In the genomic region with DNA sequence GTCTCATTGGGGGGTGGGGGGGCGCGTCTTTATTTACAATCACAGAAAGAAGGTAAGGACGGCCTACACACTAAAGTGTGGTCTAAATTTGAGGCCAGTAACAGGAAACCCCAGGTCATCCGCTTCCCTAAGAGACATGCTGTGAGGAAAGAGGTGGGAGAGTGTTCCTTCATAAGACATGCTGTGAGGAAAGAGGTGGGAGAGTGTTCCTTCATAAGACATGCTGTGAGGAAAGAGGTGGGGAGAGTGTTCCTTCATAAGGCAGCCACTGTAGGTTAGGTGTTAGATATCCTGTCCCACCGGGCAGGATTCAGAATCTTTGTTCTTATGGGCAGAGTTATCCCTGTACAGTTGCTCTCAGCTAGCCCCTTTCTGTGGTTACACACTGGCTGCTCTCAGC, we compare ENCODE assay signal across 24 mouse cellular contexts. TPM values are rescaled to one million over a fixed set of nuclear protein-coding genes. Genes with fewer than 3 reads are reported as not detected.
DNase-seq lines count a peak whose midpoint lies in the region; ATAC-seq lines count a peak whose summit lies in the region.
"Had no signal": no experiment of that assay in that cellular context is flagged by ENCODE, and none has a peak within 500 bp of the region (broad histone marks: within the 10 kb centered on the region; RNA-seq: fewer than 3 reads in every experiment).

No protein-coding gene starts in this region.

- no peak for DNase-seq in frontal cortex, postnatal 10 days (ENCODE audit: low spot score in 2 of 2)
- no peak for DNase-seq in limb, embryonic 10.5 days (ENCODE audit: low spot score)
- DNase-seq in brain, adult 2 months (ENCODE audit: low read depth, low spot score) = peak; percentile 25
- DNase-seq in telencephalon, adult 2 months (ENCODE audit: low read depth, low spot score) = peak; percentile 10
- DNase-seq in thymus, postnatal 4 days = no peak
- no peak for DNase-seq in layer of hippocampus, postnatal 14 days (ENCODE audit: low spot score in 2 of 2)
- DNase-seq: adrenal gland, adult 2 months; adrenal gland, adult 8-10 months; adrenal gland, postnatal 10 days; adrenal gland, postnatal 14 days; adrenal gland, postnatal 25 days; adrenal gland, postnatal 36 days; B cell, adult 2 months; cerebellum, adult 11 months; cerebellum, adult 11-12 months; cerebellum, adult 18-20 months had no signal

- 0 out of 2 replicates have a peak overlapping the region, but pooled peaks have one; percentile 8 for H3K27ac ChIP-seq in limb, embryonic 12.5 days
- H3K27ac ChIP-seq in limb, embryonic 10.5 days = no peak overlapping the region

- H3K4me2 ChIP-seq in limb, embryonic 12.5 days = no peak overlapping the region

- no peaks in the 10 kb centered on the region for H3K36me3 ChIP-seq in limb, embryonic 12.5 days
- H3K36me3 ChIP-seq in limb, embryonic 10.5 days = no peaks in the 10 kb centered on the region
- H3K36me3 ChIP-seq: G1E had no signal

- no peaks in the 10 kb centered on the region for H3K9me3 ChIP-seq in limb, embryonic 12.5 days
- H3K9me3 ChIP-seq in limb, embryonic 10.5 days (replicated peaks) = no peaks in the 10 kb centered on the region

- no peaks in the 10 kb centered on the region for H3K27me3 ChIP-seq in limb, embryonic 12.5 days
- no peaks in the 10 kb centered on the region for H3K27me3 ChIP-seq in limb, embryonic 10.5 days (ENCODE audit: low read depth, poor library complexity, severe bottlenecking)
- H3K27me3 ChIP-seq: CH12.LX had no signal

- H3K9ac ChIP-seq in limb, embryonic 12.5 days (replicated peaks) = no peak overlapping the region

- no peak overlapping the region for H3K4me3 ChIP-seq in limb, embryonic 12.5 days (replicated peaks)
- H3K4me3 ChIP-seq in limb, embryonic 10.5 days = no peak overlapping the region

- WGBS in limb, embryonic 12.5 days = 39% methylated on average over 5 of the region's 5 CpGs
- WGBS in limb, embryonic 10.5 days = 72% methylated on average over 5 of the region's 5 CpGs

- ATAC-seq in frontal cortex, adult (ENCODE audit: low TSS enrichment) = peak; percentile 99
- no peak for ATAC-seq in limb, embryonic 12.5 days (ENCODE audit: insufficient number of reproducible peaks, insufficient read depth, low FRiP score, low TSS enrichment, low read depth)
- ATAC-seq: activated CD4-positive, CD25-positive, alpha-beta regulatory T cell, adult 4 months; CD4-positive, CD25-positive, alpha-beta regulatory T cell, adult 4 months; Patski had no signal

- H3K4me1 ChIP-seq in limb, embryonic 12.5 days (replicated peaks) = peaks cover 13% of the 10 kb centered on the region
- H3K4me1 ChIP-seq in limb, embryonic 10.5 days = peaks cover 5% of the 10 kb centered on the region; the same call in 1 of the 2 replicates

RNA-seq across cellular contexts. Expression of a gene that starts 54.8 kb away (rescaled TPM):
- 6.3 and 6.9 TPM in 2 replicates for polyA plus RNA-seq in limb, embryonic 12.5 days (2016; fragmentation: Nextera tagmentation; extraction: Ambion mirVana)
- 0.90 and 0.91 TPM in 2 replicates for polyA plus RNA-seq in limb, embryonic 10.5 days (2016; fragmentation: Nextera tagmentation; extraction: Ambion mirVana)
- 10 to 100 TPM; 32.5 to 32.8 TPM for total RNA-seq in layer of hippocampus, postnatal 14 days (2021)
- total RNA-seq: MEL had no signal
- polyA plus RNA-seq: G1E had no signal

Comparison
In these comparisons a context has a peak if more than half of its experiments do, and no peak if none do; other contexts are left out.
1. DNase-seq: peak in brain, adult 2 months (single experiment) and telencephalon, adult 2 months (single experiment); none in frontal cortex, postnatal 10 days (0 of 2), limb, embryonic 10.5 days (single experiment), thymus, postnatal 4 days (single experiment) and layer of hippocampus, postnatal 14 days (0 of 2).